Mouse (Mus musculus) intestine, postnatal 0 days (tissue): ENCODE measurements around the gene Rap1gap. TPM values are rescaled to one million over a fixed set of nuclear protein-coding genes. Genes with fewer than 3 reads are reported as not detected.

Experiments
- ATAC-seq: fragments of 200-750 bp; cut with Nextera tagmentation; 2 replicates; pipeline ENCODE4 v1.8.0; 2017; ENCODE audit warnings: mild to moderate bottlenecking, moderate TSS enrichment, moderate library complexity
- H3K27ac ChIP-seq: fragments of 300-500 bp; sonication (generic); 2 replicates; pipeline ENCODE4 v1.5.1; 2014; ENCODE audit warnings: mild to moderate bottlenecking, low read depth, low read length, moderate library complexity
- H3K27me3 ChIP-seq: fragments of 300-500 bp; sonication (generic); replicated peaks from 2 replicates; pipeline ENCODE4 v1.6.1; 2014; ENCODE audit warnings: low read length, mixed read lengths; ENCODE audit not compliant: control insufficient read depth, insufficient read depth
- H3K36me3 ChIP-seq: fragments of 300-500 bp; sonication (generic); 2 replicates; pipeline ENCODE4 v1.6.1; 2014; ENCODE audit warnings: mild to moderate bottlenecking, moderate library complexity; ENCODE audit not compliant: control insufficient read depth, insufficient read depth
- H3K4me1 ChIP-seq: fragments of 300-500 bp; sonication (generic); replicated peaks from 2 replicates; pipeline ENCODE4 v1.6.1; 2014; ENCODE audit warnings: antibody characterized with exemption, low read length, mixed read lengths; ENCODE audit not compliant: control insufficient read depth, insufficient read depth
- H3K4me2 ChIP-seq: fragments of 300-500 bp; sonication (generic); replicated peaks from 2 replicates; pipeline ENCODE4 v1.6.1; 2014; ENCODE audit warnings: low read depth, mild to moderate bottlenecking, moderate library complexity
- H3K4me3 ChIP-seq: fragments of 300-500 bp; sonication (generic); 2 replicates; pipeline ENCODE4 v1.5.1; 2014; ENCODE audit warnings: low read depth, low read length
- H3K9ac ChIP-seq: fragments of 300-500 bp; sonication (generic); 2 replicates; pipeline ENCODE4 v1.6.1; 2014; ENCODE audit warnings: mild to moderate bottlenecking, low read depth, low read length
- H3K9me3 ChIP-seq: fragments of 300-500 bp; sonication (generic); 2 replicates; pipeline ENCODE4 v1.6.1; 2016; ENCODE audit warnings: mixed run types; ENCODE audit not compliant: control insufficient read depth
- CTCF ChIP-seq: sonication (generic); IDR thresholded peaks from 2 replicates; pipeline ENCODE4 v1.5.1; 2016; ENCODE audit warnings: low read depth, mild to moderate bottlenecking, control low read depth, antibody characterized with exemption, moderate library complexity
- WGBS: fragments of 180-500 bp; shearing (Covaris S2); extraction: QIAGEN DNeasy Blood & Tissue Kit; methylation state at CpG from one replicate; pipeline ENCODE4 v1.1.7; 2014; 5-methylcytosine and 5-hydroxymethylcytosine counted together
- polyA plus RNA-seq: library from polyadenylated mRNA; unstranded; fragments of >200 nt; fragmentation: Nextera tagmentation; extraction: Ambion mirVana; gene quantifications from 2 replicates; pipeline ENCODE4 v1.2.1, GENCODE M21; 2015

Gene Rap1gap
- polyA plus RNA-seq, 1 experiment from 2014 or later, result 9.1 TPM

DNA sequence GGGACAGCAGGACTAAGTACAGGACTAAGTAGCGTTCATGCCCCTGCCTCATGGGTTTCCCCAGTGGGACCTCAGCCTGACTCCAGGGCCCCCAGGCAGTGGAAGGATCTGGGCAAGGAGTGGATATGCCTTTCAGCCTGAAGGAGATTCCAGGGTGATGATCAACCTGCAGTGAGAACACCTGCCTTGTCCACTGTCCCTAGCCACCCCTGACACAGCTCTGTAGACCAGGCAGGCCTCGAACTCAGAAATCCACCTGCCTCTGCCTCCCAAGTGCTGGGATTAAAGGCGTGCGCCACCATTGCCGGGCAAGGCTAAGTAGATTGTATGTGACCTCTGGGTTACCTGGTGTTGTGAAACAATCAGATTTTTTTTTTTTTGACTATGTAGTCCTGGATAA, 1.3 kb downstream of the Rap1gap start:
- no peaks in the 10 kb centered on the region for H3K4me1 ChIP-seq
- TF ChIP-seq CTCF, result no peak
- peaks cover 21% of the 10 kb centered on the region; the same call in 1 of the 2 replicates for H3K27me3 ChIP-seq
- no peak overlapping the region for H3K27ac ChIP-seq
- 89% methylated on average over 5 of the region's 5 CpGs for WGBS
- H3K4me2 ChIP-seq, result no peak overlapping the region
- no peak for ATAC-seq
- no peak overlapping the region for H3K9ac ChIP-seq
- no peaks in the 10 kb centered on the region for H3K9me3 ChIP-seq
- no peaks in the 10 kb centered on the region for H3K36me3 ChIP-seq
- H3K4me3 ChIP-seq, result no peak overlapping the region

DNA sequence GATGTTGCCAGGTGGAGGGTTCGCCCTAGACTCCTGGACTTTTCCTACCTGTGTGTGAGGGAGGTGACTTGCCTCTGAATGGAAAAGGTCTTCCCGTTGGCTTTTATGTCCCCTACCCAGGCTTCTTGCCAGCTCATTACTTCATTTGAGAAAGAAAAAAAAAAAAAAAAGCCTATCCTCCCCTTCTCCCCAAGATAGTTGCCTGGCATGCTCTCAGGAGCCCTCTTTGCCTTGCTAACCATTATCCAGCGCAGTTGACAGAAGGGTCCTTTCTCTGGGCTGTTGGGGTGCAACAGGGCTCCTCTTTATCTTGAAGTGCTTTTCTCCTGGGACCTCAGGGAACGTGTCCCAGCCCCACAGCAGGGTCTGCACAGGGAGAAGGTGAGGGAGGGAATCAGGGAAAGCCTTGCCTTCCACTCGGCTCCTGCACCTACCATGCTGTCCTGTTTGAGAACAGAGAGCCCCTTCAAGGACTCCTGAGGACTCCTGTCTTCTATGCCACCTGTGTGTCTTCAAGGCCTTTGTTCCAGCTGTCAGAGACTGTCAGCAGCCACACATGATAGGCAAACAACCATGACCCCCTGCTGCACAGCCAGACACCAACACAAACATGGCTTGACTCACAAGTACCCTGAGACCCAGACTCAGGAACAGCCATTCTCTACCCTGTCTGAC, 1.9 kb downstream of the Rap1gap start:
- Histone ChIP-seq H3K4me3 (no peak overlapping the region), H3K27me3 (peaks cover 21% of the 10 kb centered on the region; the same call in 1 of the 2 replicates), H3K4me1 (no peaks in the 10 kb centered on the region), H3K9ac (no peak overlapping the region), H3K9me3 (no peaks in the 10 kb centered on the region), H3K4me2 (no peak overlapping the region), H3K27ac (no peak overlapping the region), H3K36me3 (no peaks in the 10 kb centered on the region)
- no peak for ATAC-seq
- TF ChIP-seq CTCF, result no peak
- WGBS, result 71% methylated on average over 5 of the region's 5 CpGs

GRCm38 (mm10) chr4:137666958-137667345, 2.4 kb downstream of the Rap1gap start:
- Histone ChIP-seq H3K9ac (no peak overlapping the region), H3K4me2 (no peak overlapping the region), H3K27ac (no peak overlapping the region), H3K36me3 (no peaks in the 10 kb centered on the region), H3K4me3 (no peak overlapping the region), H3K9me3 (no peaks in the 10 kb centered on the region), H3K4me1 (no peaks in the 10 kb centered on the region), H3K27me3 (peaks cover 21% of the 10 kb centered on the region; the same call in 1 of the 2 replicates)
- 76% methylated on average over 8 of the region's 8 CpGs for WGBS
- ATAC-seq, result no peak
- no peak for TF ChIP-seq CTCF

DNA sequence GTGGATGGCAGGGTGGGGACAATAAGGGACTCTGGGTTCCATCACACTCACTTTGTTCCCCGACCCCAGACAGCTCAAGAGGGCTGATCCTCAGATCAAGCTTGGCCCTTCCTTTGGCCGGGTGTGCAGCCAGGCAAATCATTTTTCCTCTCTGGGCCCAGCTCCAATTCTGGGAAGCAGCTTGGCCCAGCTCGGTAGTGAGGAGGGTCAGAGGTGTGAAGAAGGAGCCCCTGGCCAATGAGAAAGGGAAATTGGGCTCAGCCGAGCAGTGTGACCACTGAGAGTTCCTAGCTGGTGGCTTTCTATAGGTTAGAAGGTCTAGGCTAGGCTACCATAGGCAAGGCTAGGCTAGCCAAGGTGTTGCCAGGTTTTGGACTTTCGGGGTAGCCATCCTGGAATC, 3.2 kb downstream of the Rap1gap start:
- WGBS, result 62% methylated on average over 5 of the region's 5 CpGs
- Histone ChIP-seq H3K9ac (no peak overlapping the region), H3K4me3 (no peak overlapping the region)

GRCm38 (mm10) chr4:137671711-137672500, 7.4 kb downstream of the Rap1gap start:
- Histone ChIP-seq H3K27me3 (no peaks in the 10 kb centered on the region), H3K4me2 (no peak overlapping the region), H3K4me3 (no peak overlapping the region), H3K9me3 (no peaks in the 10 kb centered on the region), H3K36me3 (no peaks in the 10 kb centered on the region), H3K9ac (no peak overlapping the region), H3K27ac (no peak overlapping the region), H3K4me1 (no peaks in the 10 kb centered on the region)
- TF ChIP-seq CTCF, result no peak
- no peak for ATAC-seq
- 53% methylated on average over 13 of the region's 13 CpGs for WGBS

More for the DNA sequence above, 3.2 kb downstream of the Rap1gap start:
- TF ChIP-seq CTCF, result no peak
- no peaks in the 10 kb centered on the region for H3K36me3 ChIP-seq
- H3K27me3 ChIP-seq, result peaks cover 21% of the 10 kb centered on the region; the same call in 1 of the 2 replicates
- no peaks in the 10 kb centered on the region for H3K9me3 ChIP-seq
- H3K27ac ChIP-seq, result no peak overlapping the region
- ATAC-seq, result no peak
- H3K4me2 ChIP-seq, result no peak overlapping the region
- no peaks in the 10 kb centered on the region for H3K4me1 ChIP-seq

DNA sequence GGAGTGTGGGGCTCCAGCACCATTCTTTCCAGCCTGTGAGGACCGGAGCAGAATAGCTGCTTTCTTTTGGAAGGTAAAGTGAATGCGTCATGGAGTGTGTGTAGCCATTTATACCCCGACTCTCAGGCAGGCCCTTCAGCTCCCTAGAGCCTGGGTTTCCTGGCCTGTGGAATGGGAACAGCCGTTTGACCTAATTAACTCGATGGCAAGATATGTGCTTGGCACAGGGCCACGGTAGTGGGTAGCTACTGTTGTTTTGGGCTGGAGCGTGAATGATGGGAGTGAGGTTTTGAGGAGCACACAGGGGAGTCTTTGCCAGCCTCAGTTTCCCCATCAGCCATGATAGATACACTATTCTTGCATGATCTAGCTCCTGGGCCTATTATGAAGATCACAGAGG, 11.0 kb downstream of the Rap1gap start:
- Histone ChIP-seq H3K36me3 (no peaks in the 10 kb centered on the region), H3K4me3 (no peak overlapping the region), H3K27me3 (no peaks in the 10 kb centered on the region), H3K4me2 (no peak overlapping the region), H3K9me3 (no peaks in the 10 kb centered on the region), H3K27ac (no peak overlapping the region), H3K4me1 (no peaks in the 10 kb centered on the region), H3K9ac (no peak overlapping the region)
- no peak for ATAC-seq
- TF ChIP-seq CTCF, result no peak
- WGBS, result 71% methylated on average over 7 of the region's 7 CpGs
